Mouse (Mus musculus): ENCODE measurements around the gene 1110002E22Rik.

1110002E22Rik gene

GRCm38 (mm10) chr3:138106887-138107286, 42.0 kb downstream of the 1110002E22Rik start:
- no peak for DNase-seq (ENCODE audit: low spot score)

DNA sequence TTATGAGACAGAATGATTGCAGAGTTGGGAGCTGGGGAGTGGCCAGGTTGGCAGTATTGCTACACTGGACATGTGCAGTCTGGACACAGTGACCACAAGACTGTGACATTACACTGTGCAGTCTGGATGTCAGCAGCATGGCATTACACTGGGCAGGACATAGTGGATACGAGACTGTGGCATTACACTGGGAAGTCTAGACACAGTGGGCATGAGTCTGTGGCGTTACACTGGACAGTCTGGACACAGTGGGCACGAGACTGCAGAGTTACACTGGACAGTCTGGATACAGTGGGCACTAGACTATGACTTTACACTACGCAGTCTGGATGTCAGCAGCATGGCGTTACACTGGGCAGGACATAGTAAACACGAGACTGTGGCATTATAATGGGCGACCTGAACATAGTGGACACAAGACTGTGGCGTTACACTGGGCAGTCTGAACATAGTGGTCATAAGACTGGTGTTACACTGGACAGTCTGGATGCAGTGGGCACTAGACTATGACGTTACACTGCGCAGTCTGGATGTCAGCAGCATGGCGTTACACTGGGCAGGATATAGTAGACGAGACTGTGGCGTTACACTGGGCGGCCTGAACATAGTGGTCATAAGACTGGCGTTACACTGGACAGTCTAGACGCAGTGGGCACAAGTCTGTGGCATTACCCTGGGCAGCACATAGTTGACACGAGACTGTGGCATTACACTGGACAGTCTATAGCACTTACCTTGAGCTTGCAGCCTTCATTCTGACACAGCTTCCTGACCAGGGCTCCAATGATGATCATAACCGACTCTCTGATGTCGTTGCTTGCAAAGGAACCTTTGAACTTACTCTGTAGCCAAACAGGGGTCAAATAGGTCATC, 46.3 kb downstream of the 1110002E22Rik start:
- no peak for DNase-seq (ENCODE audit: low spot score)

GRCm38 (mm10) chr3:138114106-138114505, 49.3 kb downstream of the 1110002E22Rik start:
- DNase-seq (ENCODE audit: low spot score) = no peak

- no peak for DNase-seq (ENCODE audit: low spot score)
Measured at GRCm38 (mm10) chr3:138116871-138117270, 52.0 kb downstream of the 1110002E22Rik start.

GRCm38 (mm10) chr3:138118392-138118791, 53.5 kb downstream of the 1110002E22Rik start:
- DNase-seq (ENCODE audit: low spot score) = no peak

- DNase-seq (ENCODE audit: low spot score) = no peak
Measured at GRCm38 (mm10) chr3:138118831-138119230, 54.0 kb downstream of the 1110002E22Rik start.

DNA sequence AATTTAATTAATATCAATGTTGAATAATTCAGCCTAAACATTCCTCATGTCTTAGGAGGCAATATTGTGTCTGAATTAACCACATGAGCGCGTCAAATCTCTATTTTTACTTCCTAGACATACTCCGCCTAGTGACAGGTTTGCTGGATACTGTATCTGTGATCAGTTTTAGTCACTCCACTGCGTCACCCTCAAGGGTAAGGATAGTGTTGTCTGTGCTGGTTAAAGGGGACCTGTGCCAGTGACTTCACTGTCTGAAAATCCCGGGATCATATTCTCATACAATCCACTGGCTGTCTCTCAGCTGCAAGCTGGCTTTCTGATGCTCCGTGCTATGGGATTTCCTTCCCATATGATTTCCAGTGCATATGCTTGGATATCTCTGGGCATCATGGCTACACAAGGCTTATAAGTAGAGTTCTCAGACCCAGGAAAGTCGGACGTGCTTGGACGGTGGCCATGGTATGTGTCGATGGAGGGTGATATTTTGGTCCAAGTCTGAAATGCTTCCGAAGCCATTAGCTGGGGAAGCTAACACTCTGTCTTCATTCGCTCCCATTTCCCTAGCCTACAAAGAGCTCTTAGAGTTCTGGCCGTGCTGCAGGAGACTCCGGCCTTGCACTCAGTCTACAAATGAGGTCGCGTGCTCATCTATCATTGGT, 54.7 kb downstream of the 1110002E22Rik start:
- no peak for DNase-seq (ENCODE audit: low spot score)

DNA sequence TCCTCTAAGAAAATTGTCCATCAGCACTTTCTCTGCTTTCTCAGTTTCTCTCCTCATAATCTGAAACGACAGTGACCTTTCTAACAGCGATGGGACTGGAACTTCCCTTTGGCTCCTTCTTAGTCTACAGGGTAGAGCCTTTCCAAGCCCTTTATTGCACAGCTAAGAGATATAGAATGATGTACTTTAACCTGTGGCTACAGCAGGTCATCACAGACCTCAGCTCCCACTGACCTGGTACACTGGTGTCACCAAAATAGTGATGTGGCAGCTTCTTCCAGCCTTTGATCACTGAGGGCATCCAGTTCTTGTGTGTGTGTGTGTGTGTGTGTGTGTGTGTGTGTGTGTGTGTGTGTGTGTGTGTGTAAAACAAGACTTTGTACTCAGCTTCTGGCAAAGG, 56.6 kb downstream of the 1110002E22Rik start:
- no peak for DNase-seq (ENCODE audit: low spot score)

DNA sequence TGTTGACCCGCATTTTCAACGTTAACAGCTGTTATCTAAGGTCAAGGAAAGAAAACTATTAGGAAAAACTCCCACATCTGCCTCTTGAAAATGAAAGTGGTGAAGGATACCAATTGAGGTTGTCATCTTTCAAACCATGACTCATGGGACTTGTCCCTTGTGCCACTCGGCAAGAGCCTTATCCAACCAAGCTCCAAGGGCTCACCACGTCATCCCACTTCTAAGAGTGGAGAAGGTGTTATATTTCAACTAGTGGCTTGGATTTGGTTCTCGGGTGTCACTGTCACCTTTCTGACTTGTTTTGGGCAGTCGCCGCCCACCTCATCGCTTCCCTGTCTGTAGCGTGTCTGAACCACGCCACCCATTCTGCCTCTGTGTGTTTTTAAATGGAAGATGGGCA, 59.0 kb downstream of the 1110002E22Rik start:
- DNase-seq (ENCODE audit: low spot score) = no peak

DNA sequence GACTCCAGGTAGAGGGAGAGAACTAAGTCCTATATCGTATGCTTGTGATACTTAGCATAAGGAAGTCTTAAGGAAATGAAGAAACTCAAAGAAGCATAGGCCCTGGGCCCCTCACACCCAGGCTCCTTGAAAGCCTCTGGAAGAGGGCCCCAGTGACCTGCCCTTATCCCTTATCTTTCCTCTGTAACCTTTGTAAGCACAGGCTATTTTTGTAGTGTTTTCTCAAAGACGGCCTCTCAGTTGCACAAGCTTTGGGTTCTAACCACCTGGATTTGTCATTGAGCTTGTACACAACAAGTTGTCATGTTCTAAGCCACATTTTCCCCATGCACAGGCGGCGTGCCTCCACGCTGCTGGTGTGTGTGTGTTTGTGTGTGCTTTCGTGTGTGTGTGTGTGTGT, 64.3 kb downstream of the 1110002E22Rik start:
- DNase-seq (ENCODE audit: low spot score) = no peak

GRCm38 (mm10) chr3:138130692-138131091, 65.8 kb downstream of the 1110002E22Rik start:
- DNase-seq (ENCODE audit: low spot score) = no peak

All from spleen, adult 12 weeks (tissue).